Mouse (Mus musculus): Measurements from ENCODE around the gene Lypd6b. TPM values are rescaled to one million over a fixed set of nuclear protein-coding genes. Genes with fewer than 3 reads are reported as not detected.

Lypd6b gene
- polyA plus RNA-seq, 1 experiment from 2014 or later, result 2.6 TPM

DNA sequence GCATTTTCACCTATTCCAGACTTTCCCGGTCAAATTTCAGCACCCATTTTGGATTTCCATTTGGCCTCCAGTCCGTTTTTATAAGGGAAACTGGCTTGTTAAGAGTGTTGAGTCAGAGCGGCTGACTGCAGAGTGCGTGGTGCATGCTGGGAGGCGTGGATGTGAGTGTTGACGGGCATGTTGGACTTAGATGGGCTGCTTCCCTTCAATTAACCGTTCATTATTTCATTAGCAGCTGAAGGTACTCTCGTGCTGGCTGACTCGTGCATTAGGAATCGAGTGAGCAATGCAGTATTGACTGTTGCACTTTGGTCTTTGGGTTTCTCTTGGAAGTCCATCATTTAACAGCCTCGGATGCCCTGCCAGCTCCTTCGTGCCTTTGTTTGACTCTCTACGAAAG lies 150.1 kb downstream of the Lypd6b start:
- no peak overlapping the region for H3K4me3 ChIP-seq
- H3K9ac ChIP-seq, result no peak overlapping the region
- no peaks in the 10 kb centered on the region for H3K4me1 ChIP-seq
- WGBS, result 84% methylated on average over 13 of the region's 13 CpGs
- ATAC-seq (ENCODE audit: low FRiP score), result no peak
- H3K4me2 ChIP-seq (replicated peaks), result no peak overlapping the region
- no peaks in the 10 kb centered on the region for H3K27me3 ChIP-seq
- H3K27ac ChIP-seq, result no peak overlapping the region
- no peaks in the 10 kb centered on the region for H3K36me3 ChIP-seq
- no peaks in the 10 kb centered on the region for H3K9me3 ChIP-seq (replicated peaks)

DNA sequence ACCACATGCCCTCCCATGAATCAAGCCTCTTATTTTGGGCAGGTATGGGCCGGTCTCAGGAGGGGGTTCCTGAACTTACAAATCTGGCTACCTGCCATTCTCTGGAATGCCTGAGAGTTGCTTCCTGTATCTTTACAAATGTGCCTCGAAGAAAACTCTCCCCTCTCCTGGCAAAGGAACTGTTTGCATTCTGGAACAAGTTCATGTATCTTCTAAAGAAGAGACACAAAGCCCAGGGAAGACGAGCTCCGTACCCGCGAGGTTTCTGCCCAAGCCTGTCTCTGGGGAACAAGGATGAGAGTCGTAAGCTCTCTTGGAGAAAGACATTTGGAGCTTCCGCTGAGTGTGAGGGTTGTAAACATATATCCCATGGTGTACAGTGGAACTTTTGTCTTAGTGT lies 150.8 kb downstream of the Lypd6b start:
- no peaks in the 10 kb centered on the region for H3K36me3 ChIP-seq
- H3K27ac ChIP-seq, result no peak overlapping the region
- no peak overlapping the region for H3K4me3 ChIP-seq
- no peak overlapping the region for H3K9ac ChIP-seq
- H3K4me1 ChIP-seq, result no peaks in the 10 kb centered on the region
- ATAC-seq (ENCODE audit: low FRiP score), result no peak
- H3K27me3 ChIP-seq, result no peaks in the 10 kb centered on the region
- H3K4me2 ChIP-seq (replicated peaks), result no peak overlapping the region
- no peaks in the 10 kb centered on the region for H3K9me3 ChIP-seq (replicated peaks)
- 86% methylated on average over 8 of the region's 8 CpGs for WGBS

DNA sequence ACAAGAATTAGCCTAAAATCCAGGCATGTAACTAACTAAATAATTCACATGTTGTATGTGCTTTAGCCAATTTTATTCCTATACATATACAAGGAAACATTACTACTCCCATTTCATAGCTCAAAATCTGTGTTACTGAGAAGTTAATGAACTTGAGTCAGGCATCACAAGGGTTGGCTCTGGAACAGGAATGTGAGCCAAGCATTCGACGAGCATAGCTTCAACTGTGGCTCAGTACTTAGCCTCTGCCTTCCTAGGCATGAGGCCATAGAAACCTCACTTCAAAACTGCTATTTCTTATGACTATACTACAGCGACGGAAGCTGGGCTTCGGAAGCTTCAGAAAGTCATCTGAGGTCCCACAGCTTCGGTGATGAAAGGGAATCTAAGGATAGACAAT lies 152.9 kb downstream of the Lypd6b start:
- Histone ChIP-seq H3K4me1 (no peaks in the 10 kb centered on the region), H3K36me3 (no peaks in the 10 kb centered on the region), H3K27me3 (no peaks in the 10 kb centered on the region), H3K4me3 (no peak overlapping the region), H3K9me3 (replicated peaks) (no peaks in the 10 kb centered on the region), H3K27ac (no peak overlapping the region), H3K4me2 (replicated peaks) (no peak overlapping the region), H3K9ac (no peak overlapping the region)
- ATAC-seq (ENCODE audit: low FRiP score), result no peak
- 89% methylated on average over 6 of the region's 6 CpGs for WGBS

- no peaks in the 10 kb centered on the region for H3K27me3 ChIP-seq
- no peaks in the 10 kb centered on the region for H3K9me3 ChIP-seq (replicated peaks)
- no peak for ATAC-seq (ENCODE audit: low FRiP score)
- H3K27ac ChIP-seq, result no peak overlapping the region
- H3K9ac ChIP-seq, result no peak overlapping the region
- WGBS, result 72% methylated on average over 5 of the region's 5 CpGs
- no peak overlapping the region for H3K4me2 ChIP-seq (replicated peaks)
- no peak overlapping the region for H3K4me3 ChIP-seq
- no peaks in the 10 kb centered on the region for H3K36me3 ChIP-seq
- H3K4me1 ChIP-seq, result no peaks in the 10 kb centered on the region
Measured at GRCm38 (mm10) chr2:49942100-49942499, 154.6 kb downstream of the Lypd6b start.

DNA sequence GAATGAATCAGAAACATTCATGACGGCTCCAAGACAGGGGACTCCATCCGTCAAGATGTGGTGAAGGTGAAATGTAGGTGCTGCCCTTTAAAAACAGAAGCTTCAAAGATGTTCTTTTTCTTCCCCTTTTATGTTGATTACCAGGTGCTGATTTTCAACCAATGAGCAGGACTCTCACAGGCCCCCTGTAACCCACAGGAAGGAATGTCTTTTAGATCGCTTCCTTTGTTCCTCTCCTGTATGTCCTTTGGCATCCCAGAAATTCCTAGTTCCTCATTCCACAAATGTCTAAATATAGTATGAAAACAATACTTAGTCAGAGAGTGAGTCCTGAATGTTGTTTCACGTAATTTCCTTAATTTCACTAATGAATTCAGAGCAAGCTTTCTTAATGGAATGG lies 164.2 kb downstream of the Lypd6b start:
- H3K4me2 ChIP-seq (replicated peaks), result no peak overlapping the region
- H3K4me1 ChIP-seq, result peaks cover 2% of the 10 kb centered on the region; the same call in 1 of the 2 replicates
- peaks cover 2% of the 10 kb centered on the region; the same call in 1 of the 2 replicates for H3K36me3 ChIP-seq
- no peak overlapping the region for H3K4me3 ChIP-seq
- WGBS, result 72% methylated on average over 4 of the region's 4 CpGs
- no peak overlapping the region for H3K27ac ChIP-seq
- H3K9me3 ChIP-seq (replicated peaks), result 0 out of 2 replicates have a peak, but pooled peaks cover 2% of the 10 kb centered on the region
- no peak overlapping the region for H3K9ac ChIP-seq
- no peaks in the 10 kb centered on the region for H3K27me3 ChIP-seq
- no peak for ATAC-seq (ENCODE audit: low FRiP score)

- ATAC-seq (ENCODE audit: low FRiP score), result peak; percentile 54; the same call in 1 of the 2 replicates
- peaks cover 2% of the 10 kb centered on the region; the same call in 1 of the 2 replicates for H3K4me1 ChIP-seq
Measured at GRCm38 (mm10) chr2:49952632-49953293, 165.3 kb downstream of the Lypd6b start.

DNA sequence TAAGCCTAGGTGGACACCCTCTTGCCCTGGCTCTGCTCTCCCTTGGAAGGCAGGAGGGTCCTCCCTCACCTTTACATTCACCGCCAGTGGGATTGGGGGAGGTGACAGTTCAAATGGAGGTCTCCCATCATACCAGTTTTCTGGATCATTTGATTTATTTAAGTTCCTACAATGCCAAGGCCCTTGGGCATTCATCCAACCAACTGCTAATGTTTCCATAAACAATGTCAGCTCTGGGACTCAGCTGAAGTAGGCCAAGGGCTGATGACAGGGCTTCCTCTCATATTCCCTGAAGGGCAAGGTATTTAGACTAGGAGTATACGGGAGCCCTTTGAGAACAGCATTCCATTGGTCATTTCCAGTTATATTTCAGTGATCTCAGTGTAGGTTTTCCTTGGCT lies 170.0 kb downstream of the Lypd6b start:
- WGBS, result 65% methylated on average over 2 of the region's 2 CpGs
- no peak overlapping the region for H3K27ac ChIP-seq

More at GRCm38 (mm10) chr2:49952632-49953293, 165.3 kb downstream of the Lypd6b start:
- Histone ChIP-seq H3K27me3 (no peaks in the 10 kb centered on the region), H3K4me3 (no peak overlapping the region), H3K36me3 (no peaks in the 10 kb centered on the region), H3K4me2 (replicated peaks) (no peak overlapping the region), H3K9ac (no peak overlapping the region), H3K27ac (0 out of 2 replicates have a peak overlapping the region, but pooled peaks have one; percentile 2), H3K9me3 (replicated peaks) (0 out of 2 replicates have a peak, but pooled peaks cover 2% of the 10 kb centered on the region)
- WGBS, result 48% methylated on average over 6 of the region's 6 CpGs

GRCm38 (mm10) chr2:49961991-49962390 lies 174.5 kb downstream of the Lypd6b start:
- Histone ChIP-seq H3K9ac (no peak overlapping the region), H3K27me3 (no peaks in the 10 kb centered on the region), H3K36me3 (no peaks in the 10 kb centered on the region), H3K9me3 (replicated peaks) (no peaks in the 10 kb centered on the region), H3K4me1 (no peaks in the 10 kb centered on the region), H3K4me2 (replicated peaks) (no peak overlapping the region), H3K4me3 (no peak overlapping the region), H3K27ac (no peak overlapping the region)
- ATAC-seq (ENCODE audit: low FRiP score), result no peak
- WGBS, result 92% methylated on average over 2 of the region's 2 CpGs

More for the DNA sequence above, 170.0 kb downstream of the Lypd6b start:
- Histone ChIP-seq H3K4me2 (replicated peaks) (no peak overlapping the region), H3K27me3 (no peaks in the 10 kb centered on the region), H3K36me3 (no peaks in the 10 kb centered on the region), H3K4me3 (no peak overlapping the region), H3K9me3 (replicated peaks) (0 out of 2 replicates have a peak, but pooled peaks cover 2% of the 10 kb centered on the region), H3K4me1 (peaks cover 2% of the 10 kb centered on the region; the same call in 1 of the 2 replicates), H3K9ac (no peak overlapping the region)
- no peak for ATAC-seq (ENCODE audit: low FRiP score)

- H3K4me1 ChIP-seq, result no peaks in the 10 kb centered on the region
- 71% methylated on average over 3 of the region's 3 CpGs for WGBS
- no peaks in the 10 kb centered on the region for H3K9me3 ChIP-seq (replicated peaks)
- H3K4me3 ChIP-seq, result no peak overlapping the region
- H3K27me3 ChIP-seq, result no peaks in the 10 kb centered on the region
- ATAC-seq (ENCODE audit: low FRiP score), result no peak
- H3K36me3 ChIP-seq, result no peaks in the 10 kb centered on the region
- H3K27ac ChIP-seq, result no peak overlapping the region
- H3K9ac ChIP-seq, result no peak overlapping the region
- H3K4me2 ChIP-seq (replicated peaks), result no peak overlapping the region
Measured at GRCm38 (mm10) chr2:49964899-49965298, 177.4 kb downstream of the Lypd6b start.

DNA sequence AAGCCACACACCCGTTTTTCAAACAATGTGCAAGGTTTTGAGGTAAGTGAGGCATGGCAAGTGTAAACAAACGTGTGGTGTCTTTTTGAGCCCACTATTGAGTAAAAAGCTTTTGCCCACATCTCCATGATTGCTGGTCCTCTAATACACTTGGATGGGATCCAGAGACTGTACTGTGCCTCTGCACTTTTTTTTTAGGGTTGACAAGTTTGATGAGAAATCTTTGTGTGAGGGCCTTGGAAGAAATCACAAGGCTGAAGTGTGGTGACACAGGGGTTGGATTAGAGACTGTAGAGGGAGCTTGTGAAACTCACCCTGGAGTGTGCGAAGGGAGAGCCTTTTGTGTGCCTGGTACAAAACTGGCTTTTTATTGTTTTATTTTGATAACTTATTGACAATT lies 180.3 kb downstream of the Lypd6b start:
- H3K36me3 ChIP-seq, result no peaks in the 10 kb centered on the region
- H3K9me3 ChIP-seq (replicated peaks), result no peaks in the 10 kb centered on the region
- no peak overlapping the region for H3K4me2 ChIP-seq (replicated peaks)
- no peaks in the 10 kb centered on the region for H3K4me1 ChIP-seq
- ATAC-seq (ENCODE audit: low FRiP score), result no peak
- H3K9ac ChIP-seq, result no peak overlapping the region
- H3K27me3 ChIP-seq, result no peaks in the 10 kb centered on the region
- WGBS, result 45% methylated on average over 3 of the region's 3 CpGs
- H3K4me3 ChIP-seq, result no peak overlapping the region
- H3K27ac ChIP-seq, result no peak overlapping the region

- no peak overlapping the region for H3K9ac ChIP-seq
Measured at GRCm38 (mm10) chr2:49970990-49971389, 183.5 kb downstream of the Lypd6b start.

DNA sequence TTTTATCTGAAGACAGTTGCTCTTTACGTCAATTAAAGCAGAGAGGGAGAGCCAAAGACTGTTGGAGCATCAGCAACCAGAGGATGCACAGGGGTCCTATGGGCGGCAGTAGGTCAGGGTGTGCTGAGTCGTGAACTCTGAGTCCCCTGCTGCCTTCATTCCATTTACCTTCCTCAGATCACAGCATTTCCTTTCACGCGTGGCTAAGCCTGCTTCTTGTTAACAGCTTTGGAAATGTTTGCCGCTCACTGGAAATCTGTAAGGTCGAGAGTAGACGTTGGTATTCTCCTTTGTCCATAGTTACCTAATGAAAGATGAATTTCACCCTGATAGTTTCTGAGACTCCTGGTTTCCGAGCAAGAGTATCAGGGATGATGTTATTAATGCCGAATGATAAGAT lies 191.1 kb downstream of the Lypd6b start:
- ATAC-seq (ENCODE audit: low FRiP score), result no peak
- no peaks in the 10 kb centered on the region for H3K27me3 ChIP-seq
- H3K4me2 ChIP-seq (replicated peaks), result no peak overlapping the region
- H3K36me3 ChIP-seq, result no peaks in the 10 kb centered on the region
- H3K27ac ChIP-seq, result no peak overlapping the region
- H3K9ac ChIP-seq, result no peak overlapping the region
- WGBS, result 74% methylated on average over 10 of the region's 10 CpGs
- no peak overlapping the region for H3K4me3 ChIP-seq
- no peaks in the 10 kb centered on the region for H3K4me1 ChIP-seq
- no peaks in the 10 kb centered on the region for H3K9me3 ChIP-seq (replicated peaks)

More at GRCm38 (mm10) chr2:49970990-49971389, 183.5 kb downstream of the Lypd6b start:
- H3K27me3 ChIP-seq, result no peaks in the 10 kb centered on the region
- no peak overlapping the region for H3K27ac ChIP-seq
- H3K4me1 ChIP-seq, result no peaks in the 10 kb centered on the region
- H3K4me2 ChIP-seq (replicated peaks), result no peak overlapping the region
- 90% methylated on average over 3 of the region's 3 CpGs for WGBS
- H3K36me3 ChIP-seq, result no peaks in the 10 kb centered on the region
- H3K9me3 ChIP-seq (replicated peaks), result no peaks in the 10 kb centered on the region
- no peak for ATAC-seq (ENCODE audit: low FRiP score)
- no peak overlapping the region for H3K4me3 ChIP-seq

DNA sequence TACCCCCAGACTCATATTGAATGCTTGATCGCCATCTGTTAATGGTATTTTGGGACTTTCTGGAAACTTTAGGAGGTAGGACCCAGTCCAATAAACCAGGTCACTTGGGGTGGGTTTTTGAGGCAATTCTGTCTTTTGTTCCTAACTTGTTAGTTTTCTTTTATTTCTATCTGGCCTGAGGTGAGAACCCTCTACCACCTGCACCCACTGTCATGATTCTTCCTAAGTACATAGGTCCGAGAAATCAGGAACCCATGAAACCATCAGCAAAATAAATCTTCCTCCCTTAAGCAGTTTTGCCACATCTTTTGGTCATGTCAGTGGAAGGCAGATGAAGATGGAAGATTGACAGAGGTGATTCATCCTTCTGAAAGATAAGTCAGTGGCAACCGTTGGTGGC lies 192.5 kb downstream of the Lypd6b start:
- Histone ChIP-seq H3K4me2 (replicated peaks) (no peak overlapping the region), H3K27ac (no peak overlapping the region), H3K9ac (no peak overlapping the region), H3K27me3 (no peaks in the 10 kb centered on the region), H3K4me1 (no peaks in the 10 kb centered on the region), H3K4me3 (no peak overlapping the region), H3K36me3 (no peaks in the 10 kb centered on the region), H3K9me3 (replicated peaks) (no peaks in the 10 kb centered on the region)
- no peak for ATAC-seq (ENCODE audit: low FRiP score)
- WGBS, result 89% methylated on average over 3 of the region's 3 CpGs

Data from hindbrain, embryonic 12.5 days (tissue).